In genomic region chr10:123678284-123678864, GRCm38 (mm10) we compare ENCODE assay signal across 21 mouse cellular contexts.
DNase-seq lines count a peak whose midpoint lies in the region; ATAC-seq lines count a peak whose summit lies in the region.
"Had no signal": no experiment of that assay in that cellular context is flagged by ENCODE, and none has a peak within 500 bp of the region (broad histone marks: within the 10 kb centered on the region; RNA-seq: fewer than 3 reads in every experiment).

No protein-coding gene starts in this region.

- no peak for DNase-seq in hindbrain, embryonic 14.5 days (ENCODE audit: low spot score)
- DNase-seq in R1 (ENCODE audit: low read depth, low spot score) (peak; percentile 21), liver (no peak)
- DNase-seq in embryo, embryonic 10.5 days (ENCODE audit: low spot score), result peak; percentile 26
- DNase-seq in kidney, adult 11 months, result no peak
- DNase-seq: adrenal gland, postnatal 10 days; B cell, adult 2 months; cerebellum, adult 9-11 months; heart, postnatal 14 days; layer of hippocampus, postnatal 36 days; thymus, adult 18-20 months had no signal

- H3K4me3 ChIP-seq in hindbrain, embryonic 12.5 days, result no peak overlapping the region
- no peak overlapping the region for H3K4me3 ChIP-seq in hindbrain, embryonic 14.5 days (replicated peaks; ENCODE audit: low read length)
- no peak overlapping the region for H3K4me3 ChIP-seq in neural tube, embryonic 15.5 days (replicated peaks)
- H3K4me3 ChIP-seq: embryonic facial prominence, embryonic 15.5 days; heart, embryonic 12.5 days; limb, embryonic 15.5 days; stomach, embryonic 15.5 days had no signal

- H3K27me3 ChIP-seq in hindbrain, embryonic 12.5 days, result no peaks in the 10 kb centered on the region
- no peaks in the 10 kb centered on the region for H3K27me3 ChIP-seq in hindbrain, embryonic 14.5 days (ENCODE audit: control insufficient read depth, insufficient read depth, low read length)
- no peaks in the 10 kb centered on the region for H3K27me3 ChIP-seq in neural tube, embryonic 15.5 days (replicated peaks)
- H3K27me3 ChIP-seq: embryonic facial prominence, embryonic 15.5 days; heart, embryonic 12.5 days; limb, embryonic 15.5 days; stomach, embryonic 15.5 days had no signal

- ATAC-seq in hindbrain, embryonic 12.5 days (ENCODE audit: low FRiP score), result peak; percentile 16; the same call in 1 of the 2 replicates
- no peak for ATAC-seq in hindbrain, embryonic 14.5 days (ENCODE audit: low FRiP score)
- no peak for ATAC-seq in neural tube, embryonic 15.5 days (ENCODE audit: low FRiP score)
- ATAC-seq: activated CD4-positive, CD25-positive, alpha-beta regulatory T cell, adult 4 months; hindbrain, postnatal 0 days; intestine, postnatal 0 days; lung, postnatal 0 days had no signal

- no peaks in the 10 kb centered on the region for H3K9me3 ChIP-seq in hindbrain, embryonic 12.5 days (replicated peaks)
- no peaks in the 10 kb centered on the region for H3K9me3 ChIP-seq in hindbrain, embryonic 14.5 days (ENCODE audit: control insufficient read depth, low read length)
- no peaks in the 10 kb centered on the region for H3K9me3 ChIP-seq in neural tube, embryonic 15.5 days (replicated peaks)
- H3K9me3 ChIP-seq: embryonic facial prominence, embryonic 15.5 days; heart, embryonic 12.5 days; limb, embryonic 15.5 days; stomach, embryonic 15.5 days had no signal

- WGBS in hindbrain, embryonic 12.5 days, result 10% methylated on average over 7 of the region's 7 CpGs
- 8% methylated on average over 7 of the region's 7 CpGs for WGBS in hindbrain, embryonic 14.5 days
- 6% methylated on average over 7 of the region's 7 CpGs for WGBS in neural tube, embryonic 15.5 days

- H3K36me3 ChIP-seq in hindbrain, embryonic 12.5 days, result no peaks in the 10 kb centered on the region
- no peaks in the 10 kb centered on the region for H3K36me3 ChIP-seq in hindbrain, embryonic 14.5 days (replicated peaks; ENCODE audit: control insufficient read depth, insufficient read depth)
- H3K36me3 ChIP-seq in neural tube, embryonic 15.5 days, result no peaks in the 10 kb centered on the region
- H3K36me3 ChIP-seq: embryonic facial prominence, embryonic 15.5 days; heart, embryonic 12.5 days; limb, embryonic 15.5 days; stomach, embryonic 15.5 days had no signal

- H3K27ac ChIP-seq in hindbrain, embryonic 12.5 days, result 0 out of 2 replicates have a peak overlapping the region, but pooled peaks have one; percentile 23
- H3K27ac ChIP-seq in hindbrain, embryonic 14.5 days, result no peak overlapping the region
- H3K27ac ChIP-seq in neural tube, embryonic 15.5 days (replicated peaks), result no peak overlapping the region
- H3K27ac ChIP-seq: embryonic facial prominence, embryonic 15.5 days; hindbrain, postnatal 0 days; limb, embryonic 15.5 days; stomach, embryonic 15.5 days had no signal

- no peak overlapping the region for H3K4me2 ChIP-seq in hindbrain, embryonic 12.5 days (replicated peaks)
- no peak overlapping the region for H3K4me2 ChIP-seq in hindbrain, embryonic 14.5 days (replicated peaks)
- peak overlapping the region; percentile 19 for H3K4me2 ChIP-seq in neural tube, embryonic 15.5 days
- H3K4me2 ChIP-seq: embryonic facial prominence, embryonic 15.5 days; heart, embryonic 12.5 days; limb, embryonic 15.5 days; stomach, embryonic 15.5 days had no signal

- no peaks in the 10 kb centered on the region for H3K4me1 ChIP-seq in hindbrain, embryonic 12.5 days
- H3K4me1 ChIP-seq in hindbrain, embryonic 14.5 days (replicated peaks; ENCODE audit: control insufficient read depth, insufficient read depth, low read length), result no peaks in the 10 kb centered on the region
- peaks cover 7% of the 10 kb centered on the region for H3K4me1 ChIP-seq in neural tube, embryonic 15.5 days
- H3K4me1 ChIP-seq: embryonic facial prominence, embryonic 15.5 days; heart, embryonic 12.5 days; limb, embryonic 15.5 days; stomach, embryonic 15.5 days had no signal

- H3K9ac ChIP-seq in hindbrain, embryonic 12.5 days, result no peak overlapping the region
- H3K9ac ChIP-seq in hindbrain, embryonic 14.5 days, result no peak overlapping the region
- H3K9ac ChIP-seq in neural tube, embryonic 15.5 days (replicated peaks), result no peak overlapping the region
- H3K9ac ChIP-seq: embryonic facial prominence, embryonic 15.5 days; heart, embryonic 12.5 days; limb, embryonic 15.5 days; stomach, embryonic 15.5 days had no signal

Comparison
In these comparisons a context has a peak if more than half of its experiments do, and no peak if none do; other contexts are left out.
1. DNase-seq: peak in R1 (single experiment) and embryo, embryonic 10.5 days (single experiment); none in hindbrain, embryonic 14.5 days (single experiment), kidney, adult 11 months (single experiment) and liver (single experiment).